Mouse (Mus musculus): ENCODE data around the gene Cacnb1.

- TF ChIP-seq CTCF (IDR thresholded peaks at IDR 0.05; ENCODE audit: low read depth), result peak; percentile 94
- TF ChIP-seq EP300 (IDR thresholded peaks at IDR 0.05; ENCODE audit: low read depth), result no peak
Measured at GRCm38 (mm10) chr11:97994539-97995100, 28.2 kb downstream of the Cacnb1 start.

All from liver, embryonic 14.5 days (tissue).